Comparison of ENCODE assay signal across 22 mouse cellular contexts in genomic region chr17:30333136-30333535, GRCm38 (mm10).
"Had no signal": no experiment of that assay in that cellular context is flagged by ENCODE, and none has a peak within 500 bp of the region (broad histone marks: within the 10 kb centered on the region; RNA-seq: fewer than 3 reads in every experiment).

No protein-coding gene starts in this region.

- ATAC-seq: liver, postnatal 0 days; lung, postnatal 0 days had no signal

- H3K27ac ChIP-seq: liver, embryonic 15.5 days; lung, embryonic 15.5 days; macrophage; midbrain, embryonic 12.5 days; neural tube, embryonic 13.5 days; neural tube, embryonic 15.5 days had no signal

- DNase-seq: liver, postnatal 0 days; lung, adult 2 months; lung, postnatal 14 days; lung, postnatal 36 days; midbrain, embryonic 14.5 days; retina, postnatal 1 day; right cerebral cortex, adult 18-20 months; right cerebral cortex, postnatal 25 days; right cerebral cortex, postnatal 4 days; spleen, adult 18-20 months; thymus, adult 18-20 months; thymus, postnatal 14 days; thymus, postnatal 36 days had no signal

- H3K4me3 ChIP-seq: liver, embryonic 15.5 days; lung, embryonic 15.5 days; megakaryocyte, embryonic 14.5 days; midbrain, embryonic 12.5 days; myocyte; neural tube, embryonic 13.5 days; neural tube, embryonic 15.5 days had no signal
